In the genomic region with DNA sequence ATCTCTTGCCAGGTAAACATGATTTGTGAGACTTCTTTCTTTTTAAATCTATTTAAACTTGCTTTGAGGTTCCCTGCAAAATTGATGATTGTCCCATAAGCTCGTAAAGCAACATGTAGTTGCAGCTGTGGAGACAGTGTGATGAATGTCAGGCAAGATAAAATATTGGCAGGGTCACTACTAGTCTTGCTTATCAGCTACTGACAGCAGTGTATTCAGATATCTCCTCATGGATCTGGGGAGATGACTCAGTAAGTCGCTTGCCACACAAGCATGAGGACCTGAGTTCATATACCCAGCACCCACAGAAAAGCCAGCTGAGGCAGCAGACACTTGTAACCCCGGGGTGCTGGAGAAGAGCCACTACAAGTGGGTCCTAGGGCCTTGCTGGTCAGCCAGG, we compare ENCODE assay signal across 29 mouse cellular contexts. TPM values are rescaled to one million over a fixed set of nuclear protein-coding genes. Genes with fewer than 3 reads are reported as not detected.
DNase-seq lines count a peak whose midpoint lies in the region; ATAC-seq and TF ChIP-seq lines count a peak whose summit lies in the region.
"Had no signal": no experiment of that assay in that cellular context is flagged by ENCODE, and none has a peak within 500 bp of the region (broad histone marks: within the 10 kb centered on the region; RNA-seq: fewer than 3 reads in every experiment).

No protein-coding gene starts in this region.

- no peak overlapping the region for H3K9ac ChIP-seq in liver, embryonic 12.5 days
- no peak overlapping the region for H3K9ac ChIP-seq in liver, postnatal 0 days (replicated peaks)
- H3K9ac ChIP-seq in MEL (ENCODE audit: control insufficient read depth, low read depth, low read length, poor library complexity, severe bottlenecking), result no peak overlapping the region
- no peak overlapping the region for H3K9ac ChIP-seq in liver, embryonic 14.5 days (replicated peaks)
- H3K9ac ChIP-seq: heart, embryonic 15.5 days; hindbrain, embryonic 13.5 days; kidney, embryonic 15.5 days; limb, embryonic 12.5 days; midbrain, embryonic 13.5 days; neural tube, embryonic 13.5 days had no signal

- TF ChIP-seq CTCF in liver, postnatal 0 days (IDR thresholded peaks at IDR 0.05; ENCODE audit: low read depth), result no peak
- no peak for TF ChIP-seq CTCF in MEL (IDR thresholded peaks at IDR 0.05 in 2 of 3, conservative IDR thresholded peaks at IDR 0.05 in 1 of 3; ENCODE audit: control insufficient read depth in 1 of 3, insufficient read depth in 1 of 3, low read depth in 2 of 3, low read length in 3 of 3, poor library complexity in 1 of 3, severe bottlenecking in 1 of 3)
- no peak for TF ChIP-seq CTCF in liver, embryonic 14.5 days (IDR thresholded peaks at IDR 0.05; ENCODE audit: low read depth)

- 25% methylated on average over 3 of the region's 3 CpGs for WGBS in liver, embryonic 12.5 days (ENCODE audit: insufficient replicate concordance)
- 49% methylated on average over 3 of the region's 3 CpGs for WGBS in liver, postnatal 0 days (ENCODE audit: insufficient replicate concordance)
- WGBS in liver, embryonic 14.5 days (ENCODE audit: insufficient replicate concordance), result 28% methylated on average over 3 of the region's 3 CpGs

- no peak for TF ChIP-seq POLR2A in MEL (IDR thresholded peaks at IDR 0.05; ENCODE audit: control insufficient read depth in 1 of 2, insufficient read depth in 1 of 2, low read depth in 1 of 2, low read length in 2 of 2, poor library complexity in 1 of 2)

- no peaks in the 10 kb centered on the region for H3K36me3 ChIP-seq in liver, embryonic 12.5 days
- H3K36me3 ChIP-seq in liver, postnatal 0 days (replicated peaks; ENCODE audit: insufficient read depth, low read length), result no peaks in the 10 kb centered on the region
- peaks cover 0 to 37% of the 10 kb centered on the region in 2 experiments; a peak in 2 of 4 replicates for H3K36me3 ChIP-seq in MEL (ENCODE audit: control insufficient read depth in 1 of 2, insufficient read depth in 2 of 2, low read length in 2 of 2)
- no peaks in the 10 kb centered on the region for H3K36me3 ChIP-seq in liver, embryonic 14.5 days (replicated peaks; ENCODE audit: control insufficient read depth, insufficient read depth, low read depth)
- H3K36me3 ChIP-seq: heart, embryonic 10.5 days; heart, embryonic 15.5 days; hindbrain, embryonic 13.5 days; kidney, embryonic 15.5 days; limb, embryonic 12.5 days; midbrain, embryonic 13.5 days; neural tube, embryonic 13.5 days had no signal

- H3K4me3 ChIP-seq in liver, embryonic 12.5 days, result no peak overlapping the region
- H3K4me3 ChIP-seq in liver, postnatal 0 days (ENCODE audit: low read depth, low read length), result no peak overlapping the region
- no peak overlapping the region for H3K4me3 ChIP-seq in MEL (ENCODE audit: control insufficient read depth in 1 of 2, insufficient read depth in 1 of 2, low read depth in 2 of 2, low read length in 2 of 2)
- no peak overlapping the region for H3K4me3 ChIP-seq in liver, embryonic 14.5 days (ENCODE audit: insufficient read depth in 1 of 2, low read depth in 2 of 2, low read length in 2 of 2)
- H3K4me3 ChIP-seq: heart, embryonic 10.5 days; heart, embryonic 15.5 days; hindbrain, embryonic 13.5 days; kidney, embryonic 15.5 days; left cerebral cortex, adult 2 months; limb, embryonic 12.5 days; megakaryocyte, embryonic 14.5 days; midbrain, embryonic 13.5 days; neural tube, embryonic 13.5 days had no signal

- no peak overlapping the region for H3K4me2 ChIP-seq in liver, embryonic 12.5 days
- H3K4me2 ChIP-seq in liver, postnatal 0 days (ENCODE audit: low read depth, low read length), result no peak overlapping the region
- H3K4me2 ChIP-seq in liver, embryonic 14.5 days (ENCODE audit: low read depth), result no peak overlapping the region
- H3K4me2 ChIP-seq: heart, embryonic 15.5 days; hindbrain, embryonic 13.5 days; kidney, embryonic 15.5 days; limb, embryonic 12.5 days; midbrain, embryonic 13.5 days; neural tube, embryonic 13.5 days had no signal

- no peak for TF ChIP-seq RAD21 in MEL (IDR thresholded peaks at IDR 0.05; ENCODE audit: low read depth, low read length)

- 0 out of 2 replicates have a peak, but pooled peaks cover 5% of the 10 kb centered on the region for H3K27me3 ChIP-seq in liver, embryonic 12.5 days (replicated peaks)
- H3K27me3 ChIP-seq in liver, postnatal 0 days (ENCODE audit: insufficient read depth, low read length), result no peaks in the 10 kb centered on the region
- H3K27me3 ChIP-seq in MEL (ENCODE audit: control insufficient read depth in 1 of 2, insufficient read depth in 2 of 2, low read length in 2 of 2), result no peaks in the 10 kb centered on the region
- no peaks in the 10 kb centered on the region for H3K27me3 ChIP-seq in liver, embryonic 14.5 days (ENCODE audit: control insufficient read depth, insufficient read depth, low read length)
- H3K27me3 ChIP-seq: heart, embryonic 15.5 days; hindbrain, embryonic 13.5 days; kidney, embryonic 15.5 days; midbrain, embryonic 13.5 days; neural tube, embryonic 13.5 days had no signal

- DNase-seq in liver, postnatal 0 days, result no peak
- peak; percentile 75 for DNase-seq in MEL (ENCODE audit: low read depth, low spot score)
- DNase-seq in liver, embryonic 14.5 days (ENCODE audit: low read depth in 3 of 3, low spot score in 3 of 3), result peak in 2 of 3 experiments; percentile 24 to 38
- DNase-seq: adrenal gland, postnatal 25 days; B cell, adult 2 months; cerebellum, adult 8-10 months; cerebellum, postnatal 36 days; gastrocnemius, postnatal 25 days; heart, adult 11 months; heart, postnatal 36 days; kidney, adult 11 months; kidney, postnatal 25 days; lung, adult 2 months; lung, postnatal 10 days; thymus, postnatal 25 days had no signal

- peak; percentile 71 for ATAC-seq in liver, embryonic 12.5 days
- no peak for ATAC-seq in liver, postnatal 0 days
- ATAC-seq in liver, embryonic 14.5 days (ENCODE audit: insufficient read depth), result peak; percentile 71
- peak; percentile 85 for ATAC-seq in megakaryocyte progenitor cell, adult 5-6 weeks (replicated peaks; ENCODE audit: poor library complexity)
- no peak for ATAC-seq in erythroid progenitor cell, adult 5-6 weeks (replicated peaks; ENCODE audit: low FRiP score, poor library complexity, severe bottlenecking)
- no peak for ATAC-seq in inflammation-experienced regulatory T-cells, adult 6 months
- ATAC-seq: forebrain, embryonic 14.5 days; midbrain, embryonic 13.5 days had no signal

- no peaks in the 10 kb centered on the region for H3K79me2 ChIP-seq in MEL (ENCODE audit: control insufficient read depth, insufficient read depth, low read length, poor library complexity)

- TF ChIP-seq EP300 in liver, postnatal 0 days (IDR thresholded peaks at IDR 0.05; ENCODE audit: low read depth), result no peak
- TF ChIP-seq EP300 in MEL (IDR thresholded peaks at IDR 0.05; ENCODE audit: low read depth in 1 of 2, low read length in 2 of 2), result peak; percentile 88
- TF ChIP-seq EP300 in liver, embryonic 14.5 days (IDR thresholded peaks at IDR 0.05; ENCODE audit: low read depth), result peak; percentile 50; the same call in 1 of the 2 replicates

- H3K27ac ChIP-seq in liver, embryonic 12.5 days, result no peak overlapping the region
- no peak overlapping the region for H3K27ac ChIP-seq in liver, postnatal 0 days (ENCODE audit: low read depth)
- peak overlapping the region; percentile 51 for H3K27ac ChIP-seq in MEL (ENCODE audit: control insufficient read depth, low read depth, low read length)
- no peak overlapping the region for H3K27ac ChIP-seq in liver, embryonic 14.5 days
- H3K27ac ChIP-seq: heart, embryonic 10.5 days; heart, embryonic 15.5 days; hindbrain, embryonic 13.5 days; kidney, embryonic 15.5 days; left cerebral cortex, adult 2 months; limb, embryonic 12.5 days; midbrain, embryonic 13.5 days; neural tube, embryonic 13.5 days had no signal

- H3K9me3 ChIP-seq in liver, embryonic 12.5 days (replicated peaks), result no peaks in the 10 kb centered on the region
- no peaks in the 10 kb centered on the region for H3K9me3 ChIP-seq in liver, postnatal 0 days (ENCODE audit: low read length)
- H3K9me3 ChIP-seq in MEL (replicated peaks; ENCODE audit: insufficient read depth, low read length), result no peaks in the 10 kb centered on the region
- no peaks in the 10 kb centered on the region for H3K9me3 ChIP-seq in liver, embryonic 14.5 days (ENCODE audit: control insufficient read depth, low read length)
- H3K9me3 ChIP-seq: heart, embryonic 10.5 days; heart, embryonic 15.5 days; hindbrain, embryonic 13.5 days; kidney, embryonic 15.5 days; limb, embryonic 12.5 days; neural tube, embryonic 13.5 days had no signal

- H3K4me1 ChIP-seq in liver, embryonic 12.5 days, result peaks cover 23% of the 10 kb centered on the region
- 0 out of 2 replicates have a peak, but pooled peaks cover 4% of the 10 kb centered on the region for H3K4me1 ChIP-seq in liver, postnatal 0 days (ENCODE audit: insufficient read depth)
- H3K4me1 ChIP-seq in MEL (ENCODE audit: control insufficient read depth in 1 of 2, insufficient read depth in 2 of 2, low read length in 2 of 2), result peaks cover 15 to 41% of the 10 kb centered on the region in 2 experiments
- peaks cover 4 to 14% of the 10 kb centered on the region in 2 experiments for H3K4me1 ChIP-seq in liver, embryonic 14.5 days (replicated peaks; ENCODE audit: control insufficient read depth in 2 of 2, insufficient read depth in 2 of 2, low read length in 1 of 2)
- H3K4me1 ChIP-seq: hindbrain, embryonic 13.5 days; kidney, embryonic 15.5 days; midbrain, embryonic 13.5 days had no signal

RNA-seq across cellular contexts. Expression of a gene that starts 44.2 kb away (rescaled TPM):
- polyA plus RNA-seq in liver, embryonic 12.5 days (2016; fragmentation: Nextera tagmentation; extraction: Ambion mirVana), result 216 and 224 TPM in 2 replicates
- 156 and 165 TPM in 2 replicates for polyA plus RNA-seq in liver, postnatal 0 days (2015; fragmentation: Nextera tagmentation; extraction: Ambion mirVana)
- 203 and 241 TPM in 2 replicates for total RNA-seq in MEL (2012; rRNA removed)
- 100 to 1,000 TPM in 1 of 2 experiments, not detected in 1; 152 TPM for polyA plus RNA-seq in MEL (2012; ENCODE audit: insufficient read depth in 1 of 2, insufficient read length in 2 of 2, low read depth in 1 of 2, low replicate concordance in 2 of 2, missing spikeins in 1 of 2)
- polyA plus RNA-seq in liver, embryonic 14.5 days (2012; rRNA removed), result 36.7 and 44.5 TPM in 2 replicates
- 162 and 171 TPM in 2 replicates for polyA plus RNA-seq in liver, embryonic 14.5 days (2014; fragmentation: Nextera tagmentation; extraction: Ambion mirVana)
- 372 and 413 TPM in 2 replicates for total RNA-seq in megakaryocyte progenitor cell, adult 5-6 weeks (2015)
- total RNA-seq in megakaryocyte progenitor cell, adult 5-6 weeks (2017), result 255 and 284 TPM in 2 replicates
- total RNA-seq in erythroid progenitor cell, adult 5-6 weeks (2015; ENCODE audit: low replicate concordance), result 94.1 and 169 TPM in 2 replicates
- total RNA-seq in erythroid progenitor cell, adult 5-6 weeks (2017; ENCODE audit: low replicate concordance), result 101 and 153 TPM in 2 replicates
- 100 to 1,000 TPM; 456 to 534 (median 479) TPM for polyA plus RNA-seq in inflammation-experienced regulatory T-cells, adult 6 months (2017; shearing (Covaris generic))

RNA-seq across cellular contexts. Expression of a gene that starts 48.5 kb away (rescaled TPM):
- 0.10 TPM in 1 of 2 replicates, not detected in the other for polyA plus RNA-seq in liver, embryonic 12.5 days (2016; fragmentation: Nextera tagmentation; extraction: Ambion mirVana)
- 0.04 and 0.07 TPM in 2 replicates for polyA plus RNA-seq in liver, postnatal 0 days (2015; fragmentation: Nextera tagmentation; extraction: Ambion mirVana)
- total RNA-seq in MEL (2012; rRNA removed), result 0.42 and 0.58 TPM in 2 replicates
- polyA plus RNA-seq in MEL (2012; ENCODE audit: insufficient read depth in 1 of 2, insufficient read length in 2 of 2, low read depth in 1 of 2, low replicate concordance in 2 of 2, missing spikeins in 1 of 2), result 1 to 10 TPM in 1 of 2 experiments, not detected in 1; 1.2 TPM
- not detected in 2 replicates for polyA plus RNA-seq in liver, embryonic 14.5 days (2012; rRNA removed)
- polyA plus RNA-seq in liver, embryonic 14.5 days (2014; fragmentation: Nextera tagmentation; extraction: Ambion mirVana), result 0.08 TPM in 1 of 2 replicates, not detected in the other
- total RNA-seq in megakaryocyte progenitor cell, adult 5-6 weeks (2015), result 0.17 TPM in 1 of 2 replicates, not detected in the other
- 0.25 TPM in 1 of 2 replicates, not detected in the other for total RNA-seq in megakaryocyte progenitor cell, adult 5-6 weeks (2017)
- total RNA-seq in erythroid progenitor cell, adult 5-6 weeks (2015; ENCODE audit: low replicate concordance), result not detected in 2 replicates
- total RNA-seq in erythroid progenitor cell, adult 5-6 weeks (2017; ENCODE audit: low replicate concordance), result 0.90 TPM in 1 of 2 replicates, not detected in the other
- not detected for polyA plus RNA-seq in inflammation-experienced regulatory T-cells, adult 6 months (2017; shearing (Covaris generic))
- total RNA-seq: heart, postnatal 36 days had no signal

Comparison
In these comparisons a context has a peak if more than half of its experiments do, and no peak if none do; other contexts are left out.
1. ATAC-seq: peak in liver, embryonic 12.5 days (single experiment), liver, embryonic 14.5 days (single experiment) and megakaryocyte progenitor cell, adult 5-6 weeks (single experiment); none in liver, postnatal 0 days (single experiment), erythroid progenitor cell, adult 5-6 weeks (single experiment) and inflammation-experienced regulatory T-cells, adult 6 months (single experiment).